Mouse (Mus musculus): ENCODE data around the gene Ccdc7a.
A peak's percentile ranks its signal among the peaks of the same experiment; 100 is the strongest.
"Not testable (repeated sequence)": the region's sequence is repeated elsewhere in the genome, so short reads cannot be mapped to it uniquely, and the experiment has no call there.

Ccdc7a gene

DNA sequence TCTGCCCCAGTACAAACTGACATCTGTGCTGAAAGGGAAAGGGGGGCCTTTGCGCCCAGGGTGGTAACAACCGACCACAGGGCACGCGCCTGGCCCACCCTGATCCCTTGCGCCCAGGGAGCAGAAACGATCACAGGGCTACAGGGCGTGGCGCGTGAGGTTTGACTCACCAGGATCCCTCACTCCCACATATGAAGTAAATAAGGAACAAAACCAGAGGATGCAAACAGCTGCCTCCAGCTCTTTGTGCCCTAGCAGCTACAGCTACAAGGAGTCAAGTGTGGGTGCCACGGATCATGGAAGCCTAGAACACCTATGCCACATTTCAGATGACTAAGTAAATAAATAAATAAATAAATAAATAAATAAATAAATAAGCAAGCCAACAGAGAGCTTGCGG, at the start of gene Ccdc7a:
Ccdc7a (minus strand) TSS at position 101 of the 400 bp plus-strand sequence.
- DNase-seq (ENCODE audit: low spot score), result not testable (repeated sequence)

DNA sequence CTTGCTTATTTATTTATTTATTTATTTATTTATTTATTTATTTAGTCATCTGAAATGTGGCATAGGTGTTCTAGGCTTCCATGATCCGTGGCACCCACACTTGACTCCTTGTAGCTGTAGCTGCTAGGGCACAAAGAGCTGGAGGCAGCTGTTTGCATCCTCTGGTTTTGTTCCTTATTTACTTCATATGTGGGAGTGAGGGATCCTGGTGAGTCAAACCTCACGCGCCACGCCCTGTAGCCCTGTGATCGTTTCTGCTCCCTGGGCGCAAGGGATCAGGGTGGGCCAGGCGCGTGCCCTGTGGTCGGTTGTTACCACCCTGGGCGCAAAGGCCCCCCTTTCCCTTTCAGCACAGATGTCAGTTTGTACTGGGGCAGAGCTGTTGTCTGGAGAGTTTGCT, 1.5 kb upstream of the Ccdc7a start, which contains the start of gene Ccdc7b:
Ccdc7b (plus strand) TSS at position 301 of the 400 bp plus-strand sequence.
- not testable (repeated sequence) for DNase-seq (ENCODE audit: low spot score)

DNA sequence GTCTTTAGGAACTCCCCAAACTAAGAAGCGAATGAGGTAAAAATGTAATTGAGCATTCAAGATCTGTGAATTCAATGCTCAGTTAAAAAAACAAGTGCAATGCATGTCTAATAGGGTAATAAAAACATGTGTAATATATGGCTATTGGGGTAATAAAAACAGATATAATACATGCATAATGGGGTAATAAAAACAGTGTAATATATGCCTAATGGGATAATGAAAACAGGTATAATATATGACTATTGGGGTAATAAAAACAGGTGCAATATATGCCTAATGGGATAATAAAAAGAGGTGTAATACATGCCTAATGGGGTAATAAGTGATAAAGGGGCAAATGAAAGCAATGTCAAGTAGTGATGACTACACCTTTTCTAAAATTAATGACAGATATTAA, 73.9 kb downstream of the Ccdc7a start:
- no peak for DNase-seq (ENCODE audit: low spot score)

DNA sequence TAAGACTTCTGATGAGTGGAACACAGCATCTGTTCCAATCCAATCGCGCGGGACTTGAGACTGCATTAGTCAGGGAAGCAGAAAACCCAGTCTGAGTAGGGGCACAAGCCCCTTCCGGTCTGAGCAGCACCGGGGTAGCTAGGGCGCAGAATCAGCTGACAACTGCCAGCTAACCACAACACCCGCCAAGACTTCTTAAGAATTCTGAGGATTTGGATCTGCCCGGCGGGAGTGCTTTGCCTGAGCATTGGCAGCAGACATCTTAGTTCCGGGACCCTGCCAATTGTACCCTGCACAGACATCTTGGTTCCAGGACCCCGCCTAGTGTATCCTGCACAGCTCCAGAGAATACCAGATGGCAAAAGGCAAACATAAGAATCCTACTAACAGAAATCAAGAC, 116.4 kb downstream of the Ccdc7a start:
- not testable (repeated sequence) for DNase-seq (ENCODE audit: low spot score)

DNA sequence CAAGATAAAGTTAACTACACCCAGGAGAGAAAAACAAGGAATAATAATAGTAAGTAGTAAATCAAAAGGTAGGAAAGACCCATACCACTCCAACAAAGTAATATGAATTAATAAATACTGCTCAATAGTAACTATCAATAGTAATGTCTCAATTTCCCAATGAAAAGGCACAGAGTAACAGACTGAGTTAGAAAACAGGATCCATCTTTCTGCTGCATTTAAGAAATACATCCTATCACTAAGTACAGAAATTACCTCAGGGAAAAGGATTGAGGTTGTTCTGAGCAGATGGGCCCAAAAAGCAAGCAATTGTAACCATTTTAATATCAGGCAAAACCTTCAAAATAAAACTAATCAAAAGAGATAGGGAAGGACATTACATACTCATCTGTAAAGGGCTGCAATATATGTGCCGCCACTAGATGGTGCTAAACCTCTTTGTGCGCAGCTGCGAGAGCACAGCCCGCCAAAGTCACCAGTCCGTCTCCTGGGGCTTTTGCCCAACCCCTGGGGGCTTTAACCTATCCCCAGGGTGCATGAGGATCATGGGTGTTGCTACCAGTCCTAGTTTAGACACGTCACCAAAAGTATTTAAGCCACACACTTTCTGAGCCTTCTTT, 124.2 kb downstream of the Ccdc7a start:
- DNase-seq (ENCODE audit: low spot score), result peak; percentile 49

DNA sequence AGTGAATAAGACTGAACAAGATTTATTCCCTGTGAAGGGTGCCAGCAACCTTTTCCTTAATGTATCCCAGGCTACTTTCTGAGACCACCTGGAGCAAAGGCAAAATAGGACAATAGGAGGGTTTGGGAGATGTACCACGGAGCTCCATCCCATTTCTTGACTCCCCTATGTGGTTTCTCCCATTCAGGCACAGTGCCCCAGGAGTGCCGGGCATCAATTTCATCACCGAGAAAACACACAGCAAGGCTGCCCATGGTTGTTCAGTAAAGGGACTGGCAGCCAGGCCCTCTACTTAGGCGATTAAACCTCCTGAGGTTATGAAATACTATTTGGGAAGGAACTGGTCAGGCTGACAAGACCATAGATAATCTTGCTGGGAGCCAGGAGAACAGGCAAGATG, 131.9 kb downstream of the Ccdc7a start:
- no peak for DNase-seq (ENCODE audit: low spot score)

DNA sequence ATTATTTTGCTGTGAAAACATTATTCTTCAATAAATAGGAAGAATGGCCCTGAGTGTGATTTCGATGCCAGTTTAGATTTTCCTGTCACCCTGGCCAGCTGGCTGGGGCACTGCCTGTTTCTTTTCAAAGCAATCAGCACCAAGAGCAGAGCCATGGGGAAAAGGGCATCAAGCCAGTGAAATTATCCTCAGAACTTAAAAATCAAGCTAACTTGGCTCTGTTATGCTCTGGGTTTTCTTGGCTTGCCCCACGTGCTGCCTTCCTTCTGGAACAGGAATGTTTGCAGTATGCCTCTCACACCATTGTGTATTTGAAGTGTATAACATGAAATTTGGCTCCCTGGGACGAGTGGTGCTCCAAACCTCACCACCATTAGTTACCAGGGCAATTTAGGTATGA, 182.6 kb downstream of the Ccdc7a start:
- DNase-seq (ENCODE audit: low spot score), result no peak

DNA sequence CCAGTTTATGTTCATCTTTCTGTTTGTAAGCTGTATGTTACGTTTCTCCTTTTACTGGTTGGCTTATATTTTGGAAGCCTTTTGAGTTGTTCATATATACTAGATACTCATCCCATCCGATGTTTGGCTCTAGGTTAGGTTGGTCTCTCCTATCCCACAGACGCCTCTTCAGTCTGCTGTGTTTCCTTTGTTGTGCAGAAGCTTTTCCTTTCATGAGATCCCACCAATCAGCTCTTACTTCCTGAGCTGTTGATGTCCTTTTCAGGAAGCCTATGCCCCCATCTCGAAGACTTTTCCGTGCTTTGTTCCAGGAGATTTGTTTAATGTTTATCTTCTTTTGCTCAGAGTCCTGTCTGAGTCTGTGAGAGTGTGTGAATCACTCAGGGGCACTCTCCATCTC, 221.6 kb downstream of the Ccdc7a start:
- DNase-seq (ENCODE audit: low spot score), result no peak

DNA sequence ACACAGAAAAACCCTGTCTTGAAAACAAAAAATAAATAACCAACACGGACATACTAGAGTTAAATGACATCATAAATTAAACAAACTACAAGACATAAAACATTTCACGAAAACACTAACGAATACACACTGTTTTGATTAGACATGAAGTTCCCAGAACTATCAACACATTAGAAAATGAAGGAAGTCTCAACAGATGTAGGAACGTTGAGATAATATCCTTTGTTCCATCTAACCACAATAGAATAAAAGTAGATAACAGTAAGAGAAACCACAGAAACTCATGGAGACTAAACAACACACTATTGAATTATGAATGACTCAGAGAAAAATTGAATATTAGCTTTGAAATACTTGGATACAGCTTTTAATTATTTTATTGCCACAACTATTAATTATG, 252.8 kb downstream of the Ccdc7a start:
- no peak for DNase-seq (ENCODE audit: low spot score)

DNA sequence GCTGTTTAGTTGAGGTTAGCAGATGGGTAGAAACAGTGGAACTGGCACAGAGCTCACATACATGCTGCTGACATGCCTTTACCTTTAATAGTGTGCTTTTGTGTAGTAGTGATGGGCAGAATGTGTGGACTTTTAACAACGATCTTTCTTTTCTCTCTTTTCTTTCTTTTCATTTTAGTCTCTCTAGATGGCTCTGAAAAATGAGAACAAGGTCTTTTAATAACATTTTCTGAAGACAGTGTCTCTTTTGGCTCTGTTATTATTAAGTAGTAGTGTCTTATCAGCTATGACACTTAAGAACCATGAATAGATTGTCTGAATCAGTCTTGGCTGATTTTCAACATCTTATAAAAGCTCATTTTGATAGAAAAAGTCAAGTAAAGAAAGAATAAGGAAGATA, 266.7 kb downstream of the Ccdc7a start, which contains the start of gene Gm3952:
Gm3952 (minus strand) TSS at position 101 of the 400 bp plus-strand sequence.
- no peak for DNase-seq (ENCODE audit: low spot score)

DNA sequence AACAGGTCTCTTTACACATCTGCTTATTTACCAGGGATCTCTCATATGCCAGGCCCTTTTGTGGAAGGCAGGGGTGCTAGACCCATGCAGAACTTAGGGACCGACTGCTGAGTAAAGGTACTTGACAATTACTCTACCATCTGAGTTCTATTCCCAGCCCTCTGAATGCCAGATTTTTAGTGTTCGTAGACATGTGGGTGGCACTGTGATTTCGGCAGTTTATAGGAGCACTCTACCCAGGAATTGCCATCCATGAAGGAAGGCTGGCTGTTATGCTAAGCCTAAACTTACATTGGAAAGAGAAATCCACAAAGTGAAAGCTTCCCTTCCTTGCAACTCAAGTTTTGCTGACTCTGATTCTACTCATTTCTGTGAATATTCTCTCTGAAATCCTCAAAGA, 329.6 kb downstream of the Ccdc7a start:
- DNase-seq (ENCODE audit: low spot score), result no peak

DNA sequence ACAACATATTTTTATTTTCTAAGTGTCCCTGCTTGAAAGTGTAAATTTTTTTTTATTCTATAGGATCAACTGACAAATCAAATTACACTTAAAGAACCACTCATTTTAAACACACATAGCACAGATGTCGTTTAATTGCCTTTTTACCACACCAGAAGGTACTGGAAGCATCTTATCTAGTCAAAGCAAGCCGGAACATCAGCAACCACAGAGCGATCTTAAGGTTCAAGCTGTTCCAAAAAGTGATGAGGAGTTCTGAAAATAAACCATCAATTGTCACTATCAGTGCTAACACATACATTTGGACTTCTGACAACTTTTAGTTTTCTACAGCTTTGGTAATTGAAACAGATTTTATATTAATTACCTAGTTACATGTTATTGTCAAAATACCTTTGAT, 331.2 kb downstream of the Ccdc7a start:
- DNase-seq (ENCODE audit: low spot score), result no peak

DNA sequence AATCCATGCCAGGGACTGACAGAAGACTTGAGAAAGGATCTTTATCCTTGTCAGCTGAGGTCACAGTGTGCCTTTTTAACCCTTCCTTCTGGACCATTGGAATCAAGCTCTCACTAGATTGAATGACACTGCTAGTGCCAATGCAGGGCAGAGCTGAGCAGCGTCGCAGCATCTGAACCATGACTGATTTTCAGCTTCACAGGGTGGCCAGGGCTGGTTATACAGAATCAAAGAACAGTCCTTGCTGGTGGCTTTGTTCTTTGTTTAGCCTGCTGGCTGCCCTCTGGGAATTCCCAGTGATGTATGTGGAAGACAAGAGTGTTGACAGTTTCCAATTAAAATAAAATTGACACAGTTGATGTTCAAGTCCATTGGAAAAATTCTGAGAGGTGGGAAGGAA, 333.1 kb downstream of the Ccdc7a start:
- no peak for DNase-seq (ENCODE audit: low spot score)

DNA sequence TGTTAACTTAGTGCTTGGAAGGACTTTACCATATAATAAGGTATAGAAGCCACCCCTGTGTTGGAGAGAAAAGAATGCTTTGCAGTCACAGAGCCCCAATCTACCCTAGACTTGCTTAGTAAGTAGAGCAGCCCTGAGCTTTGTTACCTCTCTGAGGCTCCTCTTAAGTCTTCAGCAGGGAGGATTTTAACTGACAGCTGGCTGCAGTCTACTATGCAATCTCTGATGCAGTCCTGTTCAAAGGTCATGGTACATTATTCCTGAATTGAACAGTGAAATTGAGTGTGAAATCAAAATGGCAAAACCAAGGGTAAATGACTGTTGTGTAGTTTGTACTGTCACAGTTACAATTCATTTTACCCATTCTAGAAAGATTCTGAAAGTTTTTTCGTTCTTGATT, 338.1 kb downstream of the Ccdc7a start:
- no peak for DNase-seq (ENCODE audit: low spot score)

DNA sequence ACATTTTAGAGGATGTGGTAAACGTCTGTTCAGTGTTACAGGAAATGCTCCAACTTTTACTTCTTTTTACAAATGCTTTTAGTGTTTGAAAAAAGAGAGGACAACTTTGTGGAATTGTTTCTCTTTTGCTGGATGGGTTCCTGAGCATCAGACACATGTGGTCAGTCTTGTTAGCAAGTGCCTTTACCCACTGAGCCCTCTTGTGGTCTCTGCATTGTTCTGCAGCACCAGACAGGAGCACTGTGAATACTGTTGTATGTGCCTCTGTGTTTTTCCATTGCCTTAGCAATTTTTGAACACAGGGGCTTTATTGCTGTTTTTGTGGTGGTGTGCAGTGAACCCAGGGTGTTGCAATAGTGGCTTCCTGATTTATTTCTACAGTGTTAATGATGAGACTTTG, 340.5 kb downstream of the Ccdc7a start:
- DNase-seq (ENCODE audit: low spot score), result peak; percentile 20

DNA sequence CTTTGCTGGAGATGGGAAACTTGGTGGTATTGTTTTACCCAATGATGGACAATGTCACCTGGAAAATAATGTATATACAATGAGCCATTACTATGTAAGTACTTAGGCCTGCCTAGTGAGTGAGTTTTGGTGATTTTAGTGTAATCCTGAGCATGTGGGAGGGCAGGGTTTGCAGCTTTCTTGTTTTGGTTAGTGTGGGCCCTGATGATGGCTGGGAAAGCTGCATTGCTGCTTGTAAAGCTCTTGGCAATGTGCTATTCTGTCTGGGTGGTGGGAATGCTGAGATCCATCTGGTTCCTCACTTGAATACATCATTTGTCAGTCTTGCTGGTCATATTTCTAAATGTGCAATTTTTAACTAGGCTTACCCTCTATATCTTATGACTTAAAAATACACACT, 349.1 kb downstream of the Ccdc7a start:
- DNase-seq (ENCODE audit: low spot score), result no peak

DNA sequence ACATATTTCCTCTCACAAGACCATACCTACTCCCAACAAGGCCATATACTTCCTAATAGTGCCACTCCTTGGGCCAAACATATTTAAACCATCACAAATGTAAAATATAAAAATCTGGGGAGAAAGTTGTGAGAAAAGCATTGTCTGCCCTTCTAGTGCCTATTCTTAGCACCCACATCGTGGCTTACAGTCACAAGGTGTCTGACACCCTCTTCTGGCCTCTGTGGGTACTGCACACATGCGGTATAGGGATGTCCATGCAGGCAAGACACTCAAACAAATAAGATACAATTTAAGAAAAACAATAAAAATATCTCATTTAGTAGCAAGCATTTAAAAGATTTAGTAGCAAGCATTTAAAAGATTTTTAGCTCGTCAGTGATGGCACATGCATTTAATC, 356.1 kb downstream of the Ccdc7a start:
- peak; percentile 85 for DNase-seq (ENCODE audit: low spot score)

DNA sequence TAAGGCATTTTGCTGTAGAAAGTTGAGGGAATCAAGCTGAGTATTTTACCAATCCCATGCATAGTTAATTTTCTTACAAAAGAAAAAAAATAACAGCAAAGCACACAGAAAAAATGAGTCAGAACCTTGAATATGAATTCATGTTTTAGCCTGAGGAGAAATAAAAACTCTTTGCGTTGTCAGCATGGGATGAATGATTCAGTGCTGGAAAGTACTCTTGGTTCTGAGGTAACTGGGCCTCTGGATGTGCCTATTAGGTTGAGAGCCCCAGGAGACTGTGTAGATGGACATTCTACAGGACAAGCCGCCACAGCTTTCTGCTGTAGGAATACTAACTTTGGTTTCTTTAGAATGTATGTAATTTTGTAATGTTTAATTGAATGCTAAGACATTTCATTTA, 360.5 kb downstream of the Ccdc7a start:
- no peak for DNase-seq (ENCODE audit: low spot score)

DNA sequence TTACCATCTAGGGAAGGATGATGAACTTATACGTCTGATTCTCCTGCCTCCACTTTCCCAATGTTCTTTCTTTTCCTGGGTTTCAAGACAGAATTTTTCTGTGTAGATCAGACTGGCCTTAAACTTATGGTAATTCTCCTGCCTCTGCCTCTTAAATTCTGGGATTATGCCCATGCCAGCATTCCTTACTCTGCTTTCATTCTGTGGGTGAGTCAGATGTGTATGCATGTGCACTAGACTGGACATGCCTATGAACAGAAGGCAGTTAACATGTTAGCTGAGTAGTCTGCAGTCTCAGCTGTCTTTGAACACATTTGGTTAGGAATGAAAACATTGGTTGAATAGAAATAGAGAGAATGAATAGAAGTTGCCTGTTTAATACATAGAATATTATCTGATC, 360.9 kb downstream of the Ccdc7a start:
- no peak for DNase-seq (ENCODE audit: low spot score)

DNA sequence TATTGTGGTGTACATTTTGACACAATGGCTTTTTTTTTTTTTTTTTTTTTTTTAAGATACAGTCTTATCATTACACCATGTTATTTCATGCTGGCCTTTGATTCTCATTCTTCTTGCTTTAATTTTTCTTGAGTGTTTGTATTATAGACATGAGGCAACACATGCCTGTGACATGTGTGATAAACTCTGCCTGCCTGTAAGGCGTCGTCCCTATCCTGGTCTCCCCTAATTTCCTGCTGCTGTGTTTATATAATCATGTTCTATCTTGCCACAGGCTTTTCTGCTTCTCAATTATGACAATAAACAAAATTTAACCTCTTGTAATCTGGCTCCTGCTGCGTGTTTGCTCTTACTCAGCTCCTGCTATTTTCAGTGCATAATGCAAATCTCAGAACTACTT, 367.4 kb downstream of the Ccdc7a start:
- DNase-seq (ENCODE audit: low spot score), result no peak

DNA sequence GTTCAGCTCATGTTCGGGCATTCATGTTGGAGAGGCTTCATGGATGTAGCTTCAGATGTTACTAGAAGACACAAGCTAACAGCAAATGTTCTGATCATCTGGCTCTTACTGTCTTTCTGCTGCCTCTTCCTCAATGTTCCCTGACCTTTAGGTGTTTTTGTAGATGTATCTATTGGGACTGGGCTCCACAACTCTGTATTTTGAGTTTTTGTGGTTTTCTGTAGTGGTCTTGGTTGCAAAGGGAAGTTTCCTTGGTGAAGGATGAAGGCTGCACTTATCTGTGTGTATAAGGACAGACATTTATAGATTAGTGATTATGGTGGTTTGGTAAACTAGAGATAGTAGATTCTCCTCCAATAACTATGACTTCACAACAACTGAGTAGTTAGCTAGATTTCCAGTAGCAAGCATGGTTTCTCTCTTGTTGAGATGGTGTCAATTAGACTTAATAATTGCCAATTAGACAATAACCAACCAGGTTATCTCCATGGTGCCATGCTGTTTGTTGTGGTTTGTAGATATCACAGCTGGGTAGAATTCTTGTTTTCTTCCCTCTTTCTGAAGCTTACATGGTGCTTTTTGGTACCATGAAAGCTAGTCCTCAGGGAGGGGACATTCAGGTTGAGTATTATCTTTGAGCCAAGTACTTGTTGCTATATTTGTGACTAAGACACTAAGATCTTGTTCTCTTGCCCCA, 368.5 kb downstream of the Ccdc7a start:
- DNase-seq (ENCODE audit: low spot score), result no peak

DNA sequence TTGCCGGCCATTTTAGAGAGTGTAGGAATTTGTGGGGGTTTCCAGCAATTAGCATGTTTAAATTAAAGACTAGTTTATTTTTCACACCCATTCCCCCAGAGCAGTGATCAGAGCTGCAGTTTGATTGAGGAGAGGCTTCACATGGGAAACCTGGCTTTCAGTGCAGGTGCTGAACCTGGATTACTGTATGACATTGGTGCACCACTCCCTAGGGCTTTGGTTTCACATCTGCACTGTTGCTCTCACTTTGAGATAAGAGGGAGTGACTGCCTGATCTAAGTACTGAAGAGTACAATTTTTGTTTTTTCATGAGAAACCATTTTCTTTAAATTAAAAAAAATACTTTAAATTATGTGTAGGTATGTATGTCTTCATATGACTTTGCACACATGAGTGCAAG, 375.3 kb downstream of the Ccdc7a start:
- no peak for DNase-seq (ENCODE audit: low spot score)

DNA sequence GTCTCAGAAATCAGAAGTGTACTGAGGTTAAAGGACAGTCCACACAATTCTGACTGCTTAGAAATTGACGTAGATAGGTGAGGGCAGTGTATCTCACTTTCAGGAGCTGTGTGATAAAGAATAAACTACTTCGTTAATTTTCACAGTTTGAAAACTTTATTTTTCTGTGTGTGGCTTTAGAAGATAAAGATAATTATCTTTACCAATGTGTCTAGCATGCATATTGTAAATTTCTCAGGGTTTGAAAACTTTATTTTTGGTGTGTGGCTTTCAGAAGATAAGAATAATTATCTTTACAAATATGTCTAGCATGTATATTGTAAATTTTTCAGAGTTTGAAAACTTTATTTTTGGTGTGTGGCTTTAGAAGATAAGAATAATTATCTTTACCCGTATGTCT, 376.6 kb downstream of the Ccdc7a start:
- no peak for DNase-seq (ENCODE audit: low spot score)

DNA sequence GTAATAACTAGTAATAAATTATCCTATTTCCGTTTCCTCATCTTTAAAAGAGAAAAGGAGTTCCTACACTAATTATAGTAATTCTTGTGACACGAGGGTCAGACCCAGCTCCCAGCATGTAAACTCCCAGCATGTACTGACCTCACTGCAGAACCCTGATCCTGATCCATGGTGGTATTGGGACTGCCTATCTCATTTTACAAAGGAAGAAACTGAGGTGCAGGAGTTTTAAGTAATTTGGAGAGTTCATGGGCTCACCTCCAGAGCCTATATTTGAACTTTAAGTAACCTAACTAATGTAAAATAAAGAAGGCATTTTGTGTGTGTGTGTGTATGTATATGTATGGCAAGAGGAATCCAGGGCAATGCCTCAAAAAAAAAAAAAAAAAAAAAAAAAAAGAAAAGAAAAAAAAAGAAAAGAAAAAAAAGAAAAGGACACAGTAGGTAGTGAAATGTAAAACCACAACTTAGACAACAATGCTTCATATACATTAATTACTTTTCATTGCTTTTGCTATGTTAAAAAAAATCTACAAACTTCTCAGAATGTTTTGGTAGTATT, 378.8 kb downstream of the Ccdc7a start:
- DNase-seq (ENCODE audit: low spot score), result no peak

All from urinary bladder, postnatal 14 days (tissue).